Mouse (Mus musculus): ENCODE data around the gene Pdzd2.

DNA sequence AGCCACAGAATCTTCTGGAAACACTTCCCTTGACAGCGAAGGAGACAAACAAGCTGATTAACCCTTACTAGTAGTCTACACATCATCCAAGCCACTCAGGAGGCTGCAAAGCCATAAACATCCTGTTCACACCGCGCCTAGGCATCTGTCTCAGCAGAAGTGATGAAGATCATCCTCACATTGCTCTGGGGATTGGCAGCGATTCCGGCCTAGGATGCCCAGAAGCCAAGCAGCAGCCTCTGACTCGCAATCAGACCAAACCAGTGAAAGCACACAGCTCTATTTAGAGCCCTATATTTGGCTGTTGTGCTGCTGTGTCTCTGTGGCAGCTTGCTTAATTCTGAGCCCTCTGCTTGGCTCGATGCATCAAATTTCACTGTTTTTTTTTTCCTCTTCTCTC is 99.0 kb downstream of the Pdzd2 start:
- TF ChIP-seq GATA1 (IDR thresholded peaks at IDR 0.05; ENCODE audit: low read length) (no peak), TAL1 (IDR thresholded peaks at IDR 0.05; ENCODE audit: low read length) (no peak)
